Mouse (Mus musculus): ENCODE data around the gene Sfmbt2. TPM values are rescaled to one million over a fixed set of nuclear protein-coding genes. Genes with fewer than 3 reads are reported as not detected.

Gene Sfmbt2
- total RNA-seq, 4 experiments from 2014 or later, result 2.7 to 5.9 (median 4.5) TPM

GRCm38 (mm10) chr2:10542388-10542787 is 172.1 kb downstream of the Sfmbt2 start:
- no peak for DNase-seq (ENCODE audit: low spot score in 2 of 2)

GRCm38 (mm10) chr2:10558816-10559215 is 188.5 kb downstream of the Sfmbt2 start:
- no peak for DNase-seq (ENCODE audit: low spot score in 2 of 2)

GRCm38 (mm10) chr2:10565491-10565890 is 195.2 kb downstream of the Sfmbt2 start:
- DNase-seq (ENCODE audit: low spot score in 2 of 2), result no peak

DNA sequence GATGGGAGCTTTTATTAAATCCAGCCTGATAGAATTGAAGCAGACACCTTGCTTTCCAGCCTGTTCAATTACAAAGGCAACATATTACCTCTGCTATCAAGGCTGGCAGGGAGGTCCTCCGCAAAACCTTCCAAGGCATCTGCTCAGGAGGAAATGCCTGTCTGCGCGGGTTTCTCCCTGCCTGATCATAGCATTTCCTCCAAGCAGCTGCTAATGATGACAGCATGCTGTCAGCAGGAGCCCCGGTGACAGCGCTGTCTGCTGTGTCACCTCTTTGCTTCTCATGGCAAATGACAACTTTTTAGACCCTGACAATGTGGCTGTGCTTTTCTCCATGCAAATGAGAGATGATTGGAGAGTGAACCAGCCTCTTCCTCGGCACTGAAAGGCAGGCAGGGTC is 199.1 kb downstream of the Sfmbt2 start:
- no peak for DNase-seq (ENCODE audit: low spot score in 2 of 2)

DNA sequence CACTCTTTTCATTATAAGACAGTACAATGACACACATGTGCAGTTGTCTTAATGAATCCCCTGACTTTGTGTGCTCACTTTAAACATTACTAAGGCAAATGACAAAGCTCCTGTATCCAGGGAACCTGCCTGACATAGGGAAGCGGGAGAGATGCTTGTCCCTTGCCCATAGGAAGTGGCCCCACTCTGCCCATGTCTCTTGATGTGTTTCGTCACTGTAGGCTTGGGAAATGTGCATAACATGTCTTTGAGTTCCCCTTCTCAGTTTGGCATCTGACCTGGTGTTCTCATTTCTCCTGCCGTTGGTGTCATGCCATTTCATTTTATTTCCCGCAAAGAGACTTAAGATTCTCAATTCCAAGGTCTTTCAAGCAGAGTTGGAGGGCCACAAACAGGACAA is 202.0 kb downstream of the Sfmbt2 start:
- no peak for DNase-seq (ENCODE audit: low spot score in 2 of 2)

DNA sequence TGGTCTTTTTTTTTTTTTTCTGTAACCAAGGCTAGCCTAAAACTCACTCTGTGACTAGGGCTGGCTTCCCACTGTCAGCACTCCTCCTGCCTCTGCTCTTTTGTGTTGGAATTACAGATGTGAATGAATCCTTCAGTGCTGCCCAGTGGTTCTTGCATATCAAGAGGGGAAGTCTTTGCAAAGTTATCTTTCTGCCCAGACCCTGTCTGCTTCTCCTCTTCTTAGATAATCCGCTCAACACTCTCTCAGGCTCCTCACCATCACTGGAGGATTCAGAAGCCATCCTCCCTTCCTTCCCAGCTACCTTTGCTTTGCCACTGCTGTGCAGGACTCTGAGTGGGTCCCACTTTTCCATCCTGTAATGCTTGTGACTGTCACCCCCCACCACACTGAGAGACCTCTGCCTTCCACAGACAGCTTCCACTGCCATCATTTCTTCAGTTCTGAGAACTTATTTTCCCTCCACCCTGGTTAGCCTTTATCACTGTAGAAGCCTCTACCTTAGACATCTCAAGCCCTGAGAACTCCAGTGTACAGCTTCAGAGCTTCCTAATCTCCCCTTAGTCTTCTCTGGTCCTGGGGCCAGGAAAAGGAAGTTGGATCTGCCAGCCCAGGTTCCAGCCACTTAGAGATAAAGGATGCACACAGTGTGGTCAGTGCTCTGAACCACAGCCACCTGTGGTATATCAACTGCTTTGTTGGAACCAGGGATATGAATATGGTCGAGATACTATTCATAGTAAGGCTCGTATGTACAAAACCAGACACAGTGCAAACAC is 205.8 kb downstream of the Sfmbt2 start:
- no peak for DNase-seq (ENCODE audit: low spot score in 2 of 2)

DNA sequence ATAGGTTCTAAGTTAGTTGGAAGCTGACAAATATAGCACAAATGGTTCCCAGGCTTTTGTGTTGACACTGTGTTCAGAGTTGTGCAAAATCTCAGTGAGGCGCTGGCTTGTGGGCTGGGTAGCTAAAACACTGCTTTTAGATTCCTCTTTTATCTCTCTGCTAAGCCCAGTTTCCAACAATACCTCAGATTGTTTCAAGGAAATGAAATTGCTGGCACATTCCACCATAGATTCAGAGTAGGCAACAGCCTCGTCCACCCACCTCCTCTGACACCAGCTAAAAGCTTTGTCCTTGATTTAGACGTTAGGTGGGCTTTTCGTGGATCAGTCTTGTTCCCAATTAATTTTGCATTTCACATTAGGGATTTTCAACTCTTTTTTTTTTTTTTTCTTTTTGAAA is 212.4 kb downstream of the Sfmbt2 start:
- DNase-seq (ENCODE audit: low spot score in 2 of 2), result no peak

DNA sequence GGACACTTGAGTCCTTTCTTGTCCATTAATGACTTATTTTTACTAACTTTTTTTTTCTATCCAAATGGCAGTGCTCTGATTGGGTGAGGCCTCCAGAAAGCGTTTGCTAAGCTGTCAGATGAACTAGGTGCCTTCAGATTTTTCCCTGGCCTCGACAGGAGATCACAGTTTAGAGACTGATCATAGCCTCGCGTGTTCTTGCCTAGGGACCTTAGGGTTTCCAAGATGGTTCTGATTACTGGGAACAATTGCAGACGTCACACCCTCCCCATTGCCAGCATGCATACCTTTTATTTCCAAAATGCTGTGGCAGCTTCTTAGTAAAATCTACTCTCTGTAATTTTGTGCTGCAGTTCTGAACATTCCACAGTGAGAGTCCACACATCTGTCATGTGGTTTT is 212.8 kb downstream of the Sfmbt2 start:
- no peak for DNase-seq (ENCODE audit: low spot score in 2 of 2)

DNA sequence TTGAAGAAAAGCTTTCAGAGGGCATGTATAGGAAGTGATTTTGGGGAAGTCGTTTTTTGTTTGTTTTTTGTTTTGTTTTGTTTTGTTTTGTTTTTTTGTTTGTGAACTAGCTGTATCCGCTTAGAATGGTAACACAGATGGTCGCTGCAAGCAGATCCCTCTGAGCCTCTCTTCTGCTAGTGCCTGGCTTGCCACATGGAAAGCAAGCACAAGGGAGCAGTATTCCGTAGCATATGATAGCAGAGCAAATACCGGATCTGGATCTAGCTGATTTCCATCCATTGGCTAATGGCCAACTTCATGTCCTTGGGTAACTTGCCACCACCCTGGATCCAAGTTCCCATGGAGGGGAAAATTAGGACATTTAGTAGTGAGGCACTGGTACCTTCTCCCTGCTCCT is 221.0 kb downstream of the Sfmbt2 start:
- peak in 1 of 2 experiments; percentile 4 for DNase-seq (ENCODE audit: low spot score in 2 of 2)

- no peak for DNase-seq (ENCODE audit: low spot score in 2 of 2)
These were observed 245.2 kb downstream of the Sfmbt2 start for GRCm38 (mm10) chr2:10615500-10615899.

Small RNA genes within 50 kb of the gene (microRNA-seq; reads per million reads assigned to microRNA genes)
- gene Gm22051 (0 reads per million in 2 experiments), gene Gm22072 (0 reads per million in 2 experiments), gene Gm22091 (0 reads per million in 2 experiments), gene Gm22166 (0 reads per million in 2 experiments), gene Gm22239 (0 reads per million in 2 experiments), gene Gm22626 (0 reads per million in 2 experiments), gene Gm22635 (0 reads per million in 2 experiments), gene Gm22677 (0 reads per million in 2 experiments), gene Gm22678 (0 reads per million in 2 experiments), gene Gm22775 (0 reads per million in 2 experiments), gene Gm22925 (0 reads per million in 2 experiments), gene Gm23108 (0 reads per million in 2 experiments), gene Gm23288 (0 reads per million in 2 experiments), gene Gm23542 (0 reads per million in 2 experiments), gene Gm23569 (0 reads per million in 2 experiments), gene Gm23571 (0 reads per million in 2 experiments), gene Gm23578 (0 reads per million in 2 experiments), gene Gm23651 (0 reads per million in 2 experiments), gene Gm23988 (0 reads per million in 2 experiments), gene Gm24028 (0 reads per million in 2 experiments), gene Gm24167 (0 reads per million in 2 experiments), gene Gm24315 (0 reads per million in 2 experiments), gene Gm24342 (0 reads per million in 2 experiments), gene Gm24488 (0 reads per million in 2 experiments), gene Gm24640 (0 reads per million in 2 experiments), gene Gm24673 (0 reads per million in 2 experiments), gene Gm24761 (0 reads per million in 2 experiments), gene Gm24806 (0 reads per million in 2 experiments), gene Gm25022 (0 reads per million in 2 experiments), gene Gm25158 (0 reads per million in 2 experiments), gene Gm25263 (0 reads per million in 2 experiments), gene Gm25285 (0 reads per million in 2 experiments), gene Gm25316 (0 reads per million in 2 experiments), gene Gm25451 (0 reads per million in 2 experiments), gene Gm25673 (0 reads per million in 2 experiments), gene Gm25680 (0 reads per million in 2 experiments), gene Gm25701 (0 reads per million in 2 experiments), gene Gm25753 (0 reads per million in 2 experiments), gene Gm25943 (0 reads per million in 2 experiments), gene Gm26060 (0 reads per million in 2 experiments), gene Gm26073 (0 reads per million in 2 experiments), gene Gm26092 (0 reads per million in 2 experiments), gene Gm26156 (0 reads per million in 2 experiments), gene Gm26229 (0 reads per million in 2 experiments), gene Gm26398 (0 to 0.64 reads per million in 2 experiments), gene Gm26426 (0 reads per million in 2 experiments), gene Gm26431 (0 reads per million in 2 experiments), gene Gm26491 (0 reads per million in 2 experiments), gene Mir297a-2 (0 reads per million in 2 experiments), gene Mir297a-3 (0 reads per million in 2 experiments), gene Mir297a-4 (0 reads per million in 2 experiments), gene Mir297b (0 reads per million in 2 experiments), gene Mir297c (0 reads per million in 2 experiments), gene Mir466 (0 reads per million in 2 experiments), gene Mir466b-1 (0 reads per million in 2 experiments), gene Mir466b-2 (0 reads per million in 2 experiments), gene Mir466b-3 (0 reads per million in 2 experiments), gene Mir466b-4 (0 reads per million in 2 experiments), gene Mir466b-5 (0 reads per million in 2 experiments), gene Mir466b-6 (0 reads per million in 2 experiments), gene Mir466b-7 (0 reads per million in 2 experiments), gene Mir466b-8 (0 reads per million in 2 experiments), gene Mir466c-1 (0 reads per million in 2 experiments), gene Mir466c-2 (0 reads per million in 2 experiments), gene Mir466d (0 reads per million in 2 experiments), gene Mir466e (0 reads per million in 2 experiments), gene Mir466f-1 (0 reads per million in 2 experiments), gene Mir466f-2 (0 reads per million in 2 experiments), gene Mir466f-3 (0 reads per million in 2 experiments), gene Mir466g (0 to 0.76 reads per million in 2 experiments), gene Mir466h (0 reads per million in 2 experiments), gene Mir466l (0 reads per million in 2 experiments), gene Mir466m (0 reads per million in 2 experiments), gene Mir466n (0 to 1.3 reads per million in 2 experiments), gene Mir466o (0 reads per million in 2 experiments), gene Mir466p (0 reads per million in 2 experiments), gene Mir467a-1 (0 reads per million in 2 experiments), gene Mir467a-10 (0 reads per million in 2 experiments), gene Mir467a-2 (0 reads per million in 2 experiments), gene Mir467a-3 (0 reads per million in 2 experiments), gene Mir467a-4 (0 reads per million in 2 experiments), gene Mir467a-5 (0 reads per million in 2 experiments), gene Mir467a-6 (0 reads per million in 2 experiments), gene Mir467a-7 (0 reads per million in 2 experiments), gene Mir467a-8 (0 reads per million in 2 experiments), gene Mir467a-9 (0 reads per million in 2 experiments), gene Mir467b (0 reads per million in 2 experiments), gene Mir467c (11.9 to 18.2 reads per million in 2 experiments), gene Mir467d (509 to 532 reads per million in 2 experiments), gene Mir467e (185 to 300 reads per million in 2 experiments), gene Mir669a-1 (0 reads per million in 2 experiments), gene Mir669a-10 (0 reads per million in 2 experiments), gene Mir669a-11 (0 reads per million in 2 experiments), gene Mir669a-12 (0 reads per million in 2 experiments), gene Mir669a-2 (0 reads per million in 2 experiments), gene Mir669a-3 (0 reads per million in 2 experiments), gene Mir669a-4 (0 reads per million in 2 experiments), gene Mir669a-5 (0 reads per million in 2 experiments), gene Mir669a-6 (0 reads per million in 2 experiments), gene Mir669a-7 (0 reads per million in 2 experiments), gene Mir669a-8 (0 reads per million in 2 experiments), gene Mir669a-9 (0 reads per million in 2 experiments), gene Mir669b (0 reads per million in 2 experiments), gene Mir669c (376 to 488 reads per million in 2 experiments), gene Mir669d (0 reads per million in 2 experiments), gene Mir669d-2 (0 reads per million in 2 experiments), gene Mir669e (4.5 to 30.3 reads per million in 2 experiments), gene Mir669f (0.25 to 0.64 reads per million in 2 experiments), gene Mir669g (0 reads per million in 2 experiments), gene Mir669h (5.1 to 23.6 reads per million in 2 experiments), gene Mir669i (0 reads per million in 2 experiments), gene Mir669j (0 reads per million in 2 experiments), gene Mir669k (0 reads per million in 2 experiments), gene Mir669l (19.5 to 32.2 reads per million in 2 experiments), gene Mir669m-1 (0 reads per million in 2 experiments), gene Mir669m-2 (0 reads per million in 2 experiments), gene Mir669o (62.4 to 120 reads per million in 2 experiments), gene Mir669p-1 (0 reads per million in 2 experiments), gene Mir669p-2 (0 reads per million in 2 experiments)

Other genes with a start within 250 kb of the Sfmbt2 start
- gene Itih2, start 239.1 kb upstream of the Sfmbt2 start, total RNA-seq (2022), result 1 to 10 TPM; 1.6 to 2.7 (median 2.1) TPM
- 10 to 100 TPM; 12.7 to 14.1 (median 13.4) TPM for gene Itih5, start 216.9 kb upstream of the Sfmbt2 start, total RNA-seq (2022)

Data from layer of hippocampus, adult 8-10 months (tissue).